Mouse (Mus musculus): ENCODE data around the gene Ppm1l.

The Ppm1l gene

DNA sequence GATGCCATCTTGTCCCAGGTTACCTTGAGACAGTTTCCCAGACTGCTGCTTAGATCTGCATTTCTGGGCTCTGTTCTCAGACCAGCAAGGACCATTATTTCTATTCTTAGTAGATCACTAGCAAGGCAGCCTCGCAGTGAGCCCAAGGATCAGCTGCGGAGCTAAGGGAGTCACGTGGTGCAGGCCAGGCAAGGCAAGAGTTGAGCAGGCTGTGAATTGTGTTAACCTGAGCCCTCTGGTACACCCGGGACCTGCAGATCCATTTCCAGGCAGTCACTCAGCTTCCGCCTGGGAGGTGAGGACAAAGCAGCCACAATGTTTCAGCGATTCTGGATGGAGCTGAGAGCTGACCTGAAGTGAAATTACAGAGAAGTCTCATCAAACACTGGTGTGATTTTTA, 185.3 kb downstream of the Ppm1l start:
- no peak for DNase-seq

DNA sequence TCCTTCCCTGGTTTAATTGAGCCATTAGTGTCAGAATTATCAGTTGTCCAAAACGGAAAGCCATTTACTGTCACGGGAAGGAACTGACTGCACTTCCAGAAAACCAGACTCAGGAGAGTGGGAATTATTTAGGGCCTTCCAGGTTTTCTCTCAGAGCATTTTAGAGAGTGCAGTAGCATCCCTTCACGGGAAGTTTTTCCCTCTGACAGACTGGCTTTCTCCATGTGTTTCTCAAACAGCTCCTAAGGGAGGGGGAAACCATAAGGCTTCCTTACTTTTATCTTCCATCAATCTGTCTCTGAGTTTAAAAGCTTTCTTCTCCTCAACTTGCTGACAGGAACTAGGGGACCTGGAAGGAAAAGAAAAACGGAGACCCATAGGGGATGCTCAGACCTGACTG, 185.9 kb downstream of the Ppm1l start:
- no peak for DNase-seq

DNA sequence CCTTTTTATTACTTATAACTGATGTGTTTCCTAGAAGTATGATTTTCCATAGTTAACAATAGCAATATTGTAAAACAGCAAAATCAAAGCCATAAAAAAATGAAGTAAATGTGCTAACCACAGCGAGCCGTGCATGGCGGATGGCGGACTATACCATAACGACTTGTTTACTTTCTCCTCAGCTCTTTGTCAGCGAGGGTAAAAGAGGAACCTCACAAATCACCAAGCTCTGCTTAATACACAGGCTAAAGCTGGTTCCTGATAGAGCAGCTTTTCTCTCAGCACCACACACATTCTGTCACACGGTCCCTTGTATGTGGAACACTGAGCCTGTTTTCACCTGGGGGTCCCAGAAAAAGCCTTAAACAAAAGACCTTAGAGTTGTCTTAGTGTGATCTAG, 188.4 kb downstream of the Ppm1l start:
- DNase-seq, result no peak

DNA sequence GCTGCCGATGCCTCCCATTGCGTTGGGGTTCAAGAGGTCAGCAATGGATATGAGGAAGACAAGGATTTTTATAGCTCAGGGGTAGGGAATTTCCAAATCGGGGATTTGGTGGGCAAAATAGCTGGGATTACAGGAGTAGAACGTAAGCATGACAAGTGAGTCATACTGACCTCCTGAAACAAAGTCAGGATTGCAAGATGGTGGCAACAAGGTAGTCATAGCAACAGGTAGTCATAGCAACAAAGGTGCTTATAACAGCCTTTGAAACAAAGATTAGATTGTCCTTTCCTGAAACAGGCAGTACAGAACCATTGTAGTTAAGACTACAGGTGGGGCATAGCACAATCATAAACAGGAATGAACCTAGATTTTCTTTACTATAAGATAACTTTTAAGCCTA, 189.7 kb downstream of the Ppm1l start:
- no peak for DNase-seq

DNA sequence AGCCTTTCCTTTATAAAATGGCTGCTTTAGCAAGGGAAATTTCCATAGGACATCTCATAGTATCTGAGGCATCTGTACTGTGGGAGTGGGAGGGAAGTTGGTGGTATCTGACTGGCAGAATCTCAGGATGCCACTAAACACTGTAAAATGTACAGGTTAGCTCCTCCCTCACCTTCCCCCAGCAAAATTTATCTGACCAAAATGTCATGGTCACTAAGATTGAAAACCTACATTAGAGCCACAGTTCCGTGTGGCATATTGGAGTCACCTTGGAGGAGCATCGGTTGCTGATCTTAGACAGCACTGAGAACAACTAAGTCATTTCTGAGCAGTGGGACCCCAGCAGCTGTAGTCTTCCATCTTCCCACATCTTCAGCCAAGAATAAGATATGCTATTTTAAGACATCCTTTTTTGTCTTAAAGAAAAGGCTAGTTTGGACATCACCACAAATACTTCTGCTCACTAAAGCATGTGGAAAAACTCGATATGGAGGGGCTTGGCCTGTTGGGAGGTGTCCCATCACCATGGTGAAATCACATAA, 192.8 kb downstream of the Ppm1l start:
- no peak for DNase-seq

DNA sequence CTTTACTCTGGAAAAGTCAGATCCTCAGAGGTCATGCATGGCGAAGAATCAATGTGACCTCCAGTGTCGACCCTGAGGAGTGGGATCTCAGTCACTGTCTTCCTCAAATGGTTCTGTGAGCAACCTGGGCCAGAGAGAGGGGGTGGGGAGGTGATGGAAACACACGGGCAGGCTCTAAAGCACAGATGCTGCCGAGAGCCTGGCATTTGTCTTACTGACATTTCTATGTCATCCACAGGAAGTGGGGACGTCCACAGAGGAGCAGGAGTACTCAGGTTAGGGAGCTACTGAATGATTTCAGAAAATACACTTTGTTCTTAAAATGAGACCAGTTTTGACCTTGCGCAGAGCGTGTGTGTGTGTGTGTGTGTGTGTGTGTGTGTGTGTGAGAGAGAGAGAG, 195.2 kb downstream of the Ppm1l start:
- DNase-seq, result no peak

DNA sequence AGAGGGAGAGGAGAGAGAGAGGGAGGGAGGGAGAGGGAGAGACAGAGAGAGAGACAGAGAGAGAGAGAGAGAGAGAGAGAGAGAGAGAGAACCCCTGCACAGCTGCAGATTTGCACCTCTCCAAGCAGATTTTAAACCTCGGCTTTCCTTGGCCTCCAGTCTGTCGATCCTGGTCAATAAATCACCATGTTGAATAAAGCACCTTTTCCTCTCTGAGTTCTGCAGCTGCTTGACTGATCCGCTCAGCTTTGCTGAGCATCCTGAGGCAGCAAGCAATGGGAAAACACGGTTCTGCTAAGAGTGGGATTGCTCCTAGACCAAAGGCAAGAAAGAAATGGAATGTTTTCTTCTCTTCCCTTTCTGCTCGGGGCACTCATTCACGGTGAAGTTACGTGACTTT, 195.7 kb downstream of the Ppm1l start:
- no peak for DNase-seq

DNA sequence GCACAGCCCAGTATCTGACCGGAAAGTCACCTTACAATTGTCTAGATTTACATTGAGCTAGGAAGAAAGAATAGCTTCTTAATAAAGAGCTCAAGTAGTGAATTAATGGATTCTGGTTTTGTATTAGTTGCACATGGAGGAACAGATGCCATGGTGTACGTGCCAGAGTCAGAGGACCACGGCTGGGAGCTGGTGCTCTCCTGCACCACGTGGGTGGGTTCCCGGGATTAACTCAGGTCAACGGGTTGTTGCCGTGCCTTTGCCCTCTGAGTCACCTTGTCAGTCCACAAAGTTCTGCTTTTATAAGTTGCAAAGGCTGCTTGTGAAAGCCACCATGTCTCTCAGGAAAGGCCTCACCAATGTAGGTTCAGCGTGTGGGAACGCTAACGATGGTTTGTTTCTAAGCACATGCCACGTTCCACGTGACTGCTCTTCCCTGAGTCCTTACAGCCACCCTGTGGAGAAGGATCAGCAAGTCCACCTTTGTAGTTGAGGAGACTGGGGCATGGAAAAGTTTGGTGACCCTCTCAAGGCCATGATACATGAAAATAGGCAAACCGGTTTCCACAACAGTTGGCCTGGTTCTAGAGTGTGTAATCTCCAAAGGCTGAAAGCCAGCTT, 199.2 kb downstream of the Ppm1l start:
- DNase-seq, result no peak

DNA sequence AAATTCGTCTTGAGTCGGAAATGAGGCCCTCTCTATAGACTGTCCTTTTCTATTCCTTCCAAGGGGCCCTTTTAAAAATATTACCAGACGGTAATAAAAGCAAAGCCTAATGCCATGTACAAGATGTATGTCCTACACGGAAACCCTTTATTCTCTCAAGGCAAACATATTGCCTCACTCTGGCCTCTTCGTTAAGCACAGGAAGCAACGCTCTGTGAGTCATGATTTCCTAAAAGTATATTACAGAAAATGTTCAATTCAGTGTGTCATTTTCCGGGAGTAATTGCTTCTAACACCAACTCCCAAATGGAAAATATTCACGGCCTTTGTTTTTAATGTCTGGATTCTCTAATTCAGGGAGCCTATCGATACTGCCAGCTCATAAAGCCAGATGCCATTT, 202.5 kb downstream of the Ppm1l start:
- no peak for DNase-seq

DNA sequence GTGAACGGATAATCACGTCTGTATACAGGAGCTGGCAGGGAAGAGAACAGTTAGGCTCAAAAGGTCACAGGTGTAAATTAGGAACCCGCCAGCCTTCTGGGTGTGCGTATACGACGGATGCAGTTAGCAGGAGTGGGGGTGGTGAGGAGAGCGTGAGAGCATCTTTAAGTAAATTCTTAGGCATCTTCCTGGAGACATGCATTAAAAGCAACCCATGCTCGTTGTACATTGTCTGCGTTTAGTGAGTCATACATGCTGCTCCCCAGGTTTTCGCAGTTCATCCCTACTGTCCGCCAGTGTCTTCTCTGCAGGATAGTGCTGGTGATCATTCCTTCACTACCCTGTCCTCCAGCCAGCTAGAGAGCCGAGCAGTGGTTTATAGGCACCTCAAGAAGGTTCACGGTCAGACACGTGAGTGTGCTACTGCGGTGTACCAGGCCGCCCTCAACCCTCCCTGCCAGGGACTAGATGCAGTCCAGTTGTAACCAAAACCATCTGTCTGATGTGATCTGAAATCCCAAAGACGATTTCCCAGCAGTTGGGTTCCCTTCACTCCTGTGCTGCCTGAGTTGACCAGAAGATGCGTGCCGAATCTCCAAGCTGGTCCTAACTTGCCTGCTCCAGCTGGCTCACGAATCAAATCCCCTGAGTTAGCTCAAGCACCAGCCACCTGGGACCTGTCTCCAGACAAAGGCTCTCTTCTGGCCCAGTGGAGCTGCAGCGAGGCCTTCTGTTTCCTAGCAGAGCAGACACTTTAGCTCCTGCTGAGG, 203.3 kb downstream of the Ppm1l start:
- DNase-seq, result no peak

DNA sequence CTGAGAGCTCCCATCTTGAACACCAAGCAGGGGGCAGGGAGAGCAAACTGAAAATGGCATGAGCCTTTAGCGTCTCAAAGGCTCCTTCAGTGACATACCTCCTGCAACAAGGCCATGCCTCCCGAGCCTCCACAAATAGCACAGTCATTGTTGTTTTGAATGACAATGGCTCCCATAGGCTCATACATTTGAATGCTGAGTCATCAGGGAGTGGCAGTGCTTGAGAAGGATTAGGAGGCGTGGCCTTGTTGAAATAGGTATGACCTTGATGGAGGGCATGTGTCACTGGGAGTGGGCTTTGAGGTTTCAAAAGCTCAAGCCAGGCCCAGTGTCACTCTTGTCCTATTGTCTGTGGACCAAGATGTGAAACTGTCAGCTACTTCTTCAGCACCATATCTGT, 205.6 kb downstream of the Ppm1l start:
- DNase-seq, result no peak

DNA sequence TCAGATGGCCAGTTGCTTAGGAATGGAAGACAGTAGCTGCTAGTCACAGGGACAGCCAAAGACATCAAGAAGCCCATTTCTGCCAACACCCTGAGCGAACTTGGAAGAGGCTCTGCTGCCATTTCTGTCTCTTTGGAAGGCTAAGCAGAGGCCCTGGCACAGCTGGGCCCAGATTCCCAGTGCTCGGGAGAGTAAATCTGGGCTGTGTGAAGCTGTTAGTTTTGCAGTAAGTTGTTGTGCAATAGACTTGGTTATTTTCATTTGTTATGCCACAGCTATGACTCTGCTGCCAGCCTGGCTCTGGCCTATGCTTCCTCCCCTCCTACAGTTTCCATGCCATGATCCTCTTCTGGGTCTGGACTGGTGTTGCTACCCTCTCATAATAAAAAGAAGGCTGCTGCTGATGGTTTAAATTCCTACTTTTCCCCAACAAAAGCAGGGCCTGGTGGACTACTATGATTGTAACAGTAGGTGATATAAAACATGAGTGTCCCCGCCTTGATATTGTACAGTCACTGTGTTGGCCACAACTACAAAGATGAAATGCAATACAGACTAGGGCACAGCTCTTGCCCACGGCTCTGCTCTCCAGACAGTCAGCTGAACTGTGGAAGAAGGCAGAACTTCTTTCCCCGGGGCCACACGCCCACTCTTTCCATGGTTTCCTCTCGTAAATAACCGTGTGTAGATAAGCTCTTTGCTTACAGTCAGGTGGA, 207.9 kb downstream of the Ppm1l start:
- no peak for DNase-seq

DNA sequence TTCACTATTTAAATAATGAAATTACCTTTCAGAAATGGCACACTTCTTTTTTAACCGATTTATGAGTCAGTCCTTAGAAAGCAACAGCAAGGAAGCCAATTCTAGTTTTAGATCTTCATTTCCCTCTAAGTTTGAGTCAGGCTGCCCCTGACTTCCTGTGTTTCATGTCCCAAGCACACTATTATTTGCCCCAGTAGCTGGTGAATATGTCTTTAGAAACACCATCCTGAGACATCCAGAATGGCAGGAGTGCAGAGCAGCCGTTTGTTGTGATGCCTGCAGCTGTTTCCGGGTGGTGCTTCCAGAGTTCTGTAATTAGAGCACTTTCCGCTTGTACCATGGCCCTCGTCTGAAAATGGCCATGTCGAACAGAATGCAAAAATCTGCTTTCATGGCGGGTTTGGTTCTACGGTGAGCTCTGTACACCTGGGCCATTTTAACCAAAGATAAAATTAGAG, 208.4 kb downstream of the Ppm1l start:
- DNase-seq, result no peak

DNA sequence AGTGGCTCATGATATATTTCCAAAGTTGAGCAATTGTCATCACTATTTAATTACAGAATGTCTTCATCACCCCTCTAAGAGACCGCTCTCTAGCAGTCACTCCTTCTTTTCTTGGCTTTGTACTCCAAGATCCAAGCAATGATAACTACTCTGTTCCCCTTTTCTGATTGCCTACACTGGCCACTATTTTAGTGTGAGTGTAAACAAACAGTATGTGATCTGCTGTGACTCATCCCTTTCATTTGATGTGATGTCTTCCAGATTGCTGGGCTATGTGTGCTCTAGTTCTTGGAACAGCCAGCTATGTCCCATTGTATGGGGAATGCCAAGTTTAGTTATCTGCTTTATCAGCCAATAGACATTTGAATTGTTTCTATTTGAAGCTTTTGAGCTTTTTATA, 210.7 kb downstream of the Ppm1l start:
- no peak for DNase-seq

DNA sequence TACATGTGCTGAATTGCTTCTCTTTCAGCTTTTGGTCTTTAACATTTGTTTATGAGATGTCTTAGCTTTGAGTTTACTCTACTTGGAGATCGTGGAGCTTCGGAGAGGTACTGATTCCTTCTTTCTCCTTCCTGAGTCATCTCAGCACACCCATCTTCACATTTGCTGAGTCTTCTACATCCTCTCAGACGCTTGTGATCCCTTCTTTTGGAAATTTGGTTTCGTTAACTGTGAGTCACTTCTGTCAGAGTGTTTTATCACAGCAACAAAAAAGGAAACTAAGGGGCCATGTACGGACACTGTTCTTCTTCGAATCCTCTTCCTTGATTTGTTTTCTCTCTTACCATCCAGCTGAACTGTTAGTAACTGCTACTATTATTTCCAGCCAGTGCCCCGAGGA, 212.9 kb downstream of the Ppm1l start:
- no peak for DNase-seq

DNA sequence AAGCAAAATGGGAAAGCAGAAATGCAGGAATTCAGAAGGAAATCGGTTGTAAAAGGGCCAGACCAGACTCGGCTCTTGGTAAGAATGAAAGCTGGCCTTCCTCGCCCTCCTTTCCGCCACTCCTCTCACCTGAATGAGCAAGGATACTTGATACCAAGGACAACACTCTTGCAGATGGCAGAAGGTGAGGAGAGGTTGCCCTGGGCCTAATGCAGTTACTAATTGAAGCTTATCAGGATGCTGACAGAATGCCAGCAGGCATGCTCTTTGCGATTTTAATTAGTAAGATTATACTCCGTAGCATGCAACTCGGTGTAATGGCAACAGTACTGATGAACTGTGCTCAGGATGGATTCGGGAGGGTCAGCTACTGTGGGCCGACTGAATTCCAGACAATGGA, 214.8 kb downstream of the Ppm1l start:
- no peak for DNase-seq

DNA sequence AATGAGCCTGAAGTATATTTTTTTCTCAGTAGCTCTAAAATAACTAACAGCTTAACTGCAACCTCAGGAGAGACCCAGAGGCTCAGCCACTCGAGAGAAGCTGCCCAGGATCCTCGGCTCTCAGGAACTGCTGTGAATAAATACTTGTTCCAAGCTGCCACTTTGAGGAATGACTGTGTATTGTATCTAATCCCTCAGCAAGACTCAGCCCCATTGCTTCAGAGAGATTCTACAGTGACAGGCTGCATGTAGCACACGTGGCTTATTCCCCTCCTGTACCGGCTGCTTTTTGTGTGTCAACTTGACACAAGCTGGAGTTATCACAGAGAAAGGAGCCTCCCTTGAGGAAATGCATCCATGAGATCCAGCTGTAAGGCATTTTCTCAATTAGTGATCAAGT, 216.0 kb downstream of the Ppm1l start:
- DNase-seq, result no peak

DNA sequence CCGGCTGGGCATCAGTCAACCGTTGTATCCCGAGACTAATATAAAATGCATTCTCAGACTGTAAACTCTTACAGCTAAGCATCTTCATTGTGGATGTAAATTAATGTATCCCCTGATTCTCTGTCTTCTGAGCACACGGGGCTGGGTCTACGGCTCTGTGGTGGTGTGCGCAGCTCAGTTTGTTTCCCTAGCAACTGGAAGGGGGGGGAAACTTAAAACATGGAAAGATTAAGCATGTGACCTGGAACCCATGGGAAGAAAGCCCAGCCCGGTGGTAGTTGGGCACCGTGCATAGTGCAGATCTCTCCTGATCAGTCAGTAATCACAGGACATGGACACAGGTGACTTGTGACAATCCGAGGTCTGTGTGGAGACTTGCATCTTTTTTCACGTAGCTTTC, 218.8 kb downstream of the Ppm1l start:
- no peak for DNase-seq

DNA sequence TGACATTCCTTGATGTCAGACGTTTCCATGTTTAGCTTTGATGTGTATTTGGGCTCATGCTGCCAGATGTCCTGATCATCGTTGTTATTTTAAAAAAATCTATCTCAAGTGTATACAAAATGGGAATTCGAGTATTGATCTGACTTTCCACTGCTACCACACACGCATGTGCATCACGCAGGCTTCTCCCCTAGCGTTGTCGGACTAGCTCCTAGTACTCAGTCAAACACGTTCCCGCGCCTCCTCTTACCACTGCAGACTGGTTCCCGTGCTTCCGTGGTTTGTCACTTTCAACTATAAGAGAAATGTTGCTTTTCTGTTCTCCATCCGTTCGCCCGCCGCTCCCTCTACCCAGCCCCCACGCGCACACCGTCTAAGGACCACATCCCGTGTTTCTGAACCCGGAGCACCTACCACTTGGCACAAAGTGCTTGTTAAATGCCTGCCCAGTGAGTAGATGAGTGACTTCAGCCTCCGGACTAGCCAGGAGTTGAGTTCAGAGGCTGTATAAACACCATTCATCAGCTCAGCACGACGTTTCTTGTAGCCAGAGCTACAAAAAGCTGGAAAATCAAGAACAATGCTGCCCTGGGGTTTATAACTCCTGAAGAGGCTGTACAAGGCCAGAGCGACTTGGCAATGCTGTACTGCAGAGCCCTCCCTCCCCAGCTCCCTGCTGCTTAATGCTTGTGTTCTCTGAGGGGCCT, 219.4 kb downstream of the Ppm1l start:
- DNase-seq, result no peak

DNA sequence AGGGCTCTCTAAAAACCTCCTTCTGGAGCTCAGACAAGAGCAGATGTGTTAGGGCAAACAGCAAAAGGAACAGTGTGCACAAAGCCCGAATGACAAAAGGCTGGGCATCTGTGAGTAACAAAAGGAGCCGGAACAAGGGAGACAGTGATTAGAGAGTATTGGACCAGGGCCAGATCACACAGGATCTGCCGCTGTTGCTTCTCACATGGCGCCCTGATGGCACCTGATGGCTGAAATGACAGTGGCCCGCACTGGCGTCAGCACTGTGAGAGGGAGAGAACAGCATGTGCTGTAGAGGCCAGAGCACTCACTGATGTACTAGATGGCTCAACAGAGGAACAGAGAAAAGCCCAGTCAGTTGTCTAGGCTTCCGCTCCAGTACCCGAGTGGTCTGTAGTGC, 226.3 kb downstream of the Ppm1l start:
- DNase-seq, result no peak

DNA sequence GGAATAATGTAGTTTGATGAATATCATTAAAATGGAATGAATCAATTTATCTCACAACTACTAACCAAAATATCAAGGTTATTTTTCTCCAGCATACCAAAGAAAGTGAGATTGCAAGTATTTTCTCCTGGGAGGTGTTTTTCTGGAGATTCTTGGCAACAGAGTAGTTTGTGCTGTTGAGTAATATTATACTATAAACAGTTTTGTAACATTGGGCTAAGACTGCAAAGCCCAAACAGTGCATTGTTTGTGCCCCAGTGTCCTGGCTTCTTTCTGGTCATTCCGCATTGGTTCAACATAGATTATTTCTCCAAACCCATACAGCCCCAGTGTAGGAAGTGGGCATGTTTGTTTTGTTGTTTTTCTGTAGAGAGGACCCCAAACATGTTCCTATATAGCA, 227.1 kb downstream of the Ppm1l start:
- no peak for DNase-seq

DNA sequence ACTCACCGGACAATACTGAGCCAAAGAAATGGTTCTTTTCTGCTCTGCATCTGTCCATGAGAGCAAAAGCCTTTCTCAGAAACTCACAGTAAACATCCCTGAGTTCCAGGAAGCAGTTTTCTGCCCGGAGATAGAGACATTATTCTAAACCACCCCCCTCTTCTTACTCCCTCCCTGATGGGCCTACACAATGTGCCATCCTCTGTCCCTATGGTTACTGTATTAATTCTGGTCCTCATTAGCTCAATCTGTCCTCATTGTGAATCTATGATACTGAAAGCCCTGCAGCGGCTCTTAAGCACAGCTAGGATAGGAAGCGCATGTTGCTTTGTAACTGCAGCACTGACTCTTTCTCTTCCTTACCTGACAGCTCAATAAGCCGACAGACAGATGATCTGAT, 228.4 kb downstream of the Ppm1l start:
- no peak for DNase-seq

DNA sequence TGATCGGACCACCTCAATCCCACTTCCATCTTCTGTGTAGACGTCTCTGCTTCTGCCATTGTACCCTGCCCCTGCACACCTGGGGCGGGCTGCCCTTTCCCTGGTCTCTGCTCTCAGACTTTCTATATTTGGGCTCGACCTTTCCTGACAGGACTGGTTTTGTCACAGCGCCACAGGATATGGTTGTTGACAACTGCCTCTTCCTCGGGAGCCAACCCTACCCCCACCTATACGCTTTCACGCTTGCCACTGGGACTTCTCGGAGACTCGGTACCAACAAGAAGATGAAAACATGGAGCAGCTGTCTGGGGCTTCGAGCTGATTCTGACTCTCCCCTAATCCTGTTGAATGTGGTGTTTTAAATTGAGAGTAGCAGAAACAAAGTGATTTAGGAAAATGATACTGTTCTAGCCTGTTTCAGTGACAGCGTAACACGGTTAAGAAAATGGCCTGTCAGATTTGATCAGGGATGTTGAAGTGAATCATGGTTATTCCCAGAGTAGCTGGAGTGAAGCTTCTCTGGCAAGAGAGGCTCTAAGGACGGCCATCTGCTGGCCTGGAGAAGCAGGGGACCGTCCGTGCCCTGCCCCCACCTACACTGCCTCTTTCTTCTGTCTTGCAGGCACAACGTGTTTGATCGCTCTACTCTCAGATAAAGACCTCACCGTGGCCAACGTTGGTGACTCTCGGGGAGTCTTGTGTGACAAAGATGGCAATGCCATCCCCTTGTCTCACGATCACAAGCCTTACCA, 232.2 kb downstream of the Ppm1l start:
- DNase-seq, result no peak
